Mouse (Mus musculus): ENCODE measurements at regions not wholly inside any gene's neighbourhood (a gene's known extent, or its start where the extent isn't known, plus 50 kb on each side); places are given as distances from the start of the nearest gene placed in this dataset.
A peak's percentile ranks its signal among the peaks of the same experiment; 100 is the strongest.

DNA sequence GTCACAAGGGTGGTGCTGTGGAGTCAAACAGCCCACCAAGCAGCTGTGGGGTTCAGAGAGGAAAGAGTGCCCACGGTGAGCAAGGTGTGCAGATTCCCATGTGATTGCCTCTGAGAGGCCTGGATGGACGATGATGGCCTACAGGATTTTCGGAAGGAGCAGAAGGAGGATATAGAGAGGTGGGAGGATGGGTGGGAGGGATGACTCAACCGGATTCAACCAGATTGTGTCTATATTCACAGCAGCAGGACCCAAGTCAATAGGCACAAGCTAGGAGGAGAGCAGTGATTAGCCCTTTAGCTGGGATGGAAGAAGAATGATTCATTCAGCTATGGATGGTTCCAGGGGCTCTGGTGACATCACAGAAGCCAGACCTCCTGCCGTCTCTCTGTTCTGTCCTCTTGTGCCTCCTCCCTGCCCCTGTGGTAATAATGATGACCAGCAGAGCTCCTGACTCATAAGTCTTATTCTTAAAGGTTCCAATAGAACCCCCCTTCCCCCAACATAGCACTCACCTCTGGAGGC is 82.6 kb upstream of the Stx16 start:
- ATAC-seq (replicated peaks; ENCODE audit: poor library complexity, severe bottlenecking): no peak

- no peak for ATAC-seq (replicated peaks; ENCODE audit: poor library complexity, severe bottlenecking)
These were observed 81.6 kb upstream of the Stx16 start for GRCm38 (mm10) chr2:173994301-173995073.

GRCm38 (mm10) chr2:174004666-174005065 is 71.4 kb upstream of the Stx16 start:
- ATAC-seq (replicated peaks; ENCODE audit: poor library complexity, severe bottlenecking): no peak

- no peak for ATAC-seq (replicated peaks; ENCODE audit: poor library complexity, severe bottlenecking)
These were observed 68.1 kb upstream of the Stx16 start for GRCm38 (mm10) chr2:174007976-174008349.

- no peak for ATAC-seq (replicated peaks; ENCODE audit: poor library complexity, severe bottlenecking)
These were observed 67.5 kb upstream of the Stx16 start for GRCm38 (mm10) chr2:174008350-174009218.

DNA sequence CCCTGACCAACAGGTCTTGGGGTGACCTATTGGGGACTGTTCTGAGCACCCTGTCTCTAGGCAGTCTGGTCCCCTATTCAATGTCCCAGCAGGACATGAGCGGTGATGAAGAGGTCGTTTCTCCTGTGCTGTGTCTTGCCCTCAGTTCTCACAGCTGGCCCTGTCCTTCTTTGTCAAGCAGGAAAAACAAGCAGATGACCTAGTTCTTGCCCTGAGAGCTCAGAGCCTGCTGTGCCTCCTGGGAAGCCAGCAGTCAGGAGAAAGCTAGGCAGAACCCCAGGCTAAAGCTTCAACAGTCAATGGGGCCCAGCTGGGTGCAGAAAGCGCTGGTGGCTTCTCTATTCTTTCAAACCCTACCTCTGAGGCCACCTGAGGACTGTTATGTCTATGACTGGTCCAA is 66.1 kb upstream of the Stx16 start:
- no peak for ATAC-seq (replicated peaks; ENCODE audit: poor library complexity, severe bottlenecking)

GRCm38 (mm10) chr2:174011399-174011798 is 64.7 kb upstream of the Stx16 start:
- no peak for ATAC-seq (replicated peaks; ENCODE audit: poor library complexity, severe bottlenecking)

DNA sequence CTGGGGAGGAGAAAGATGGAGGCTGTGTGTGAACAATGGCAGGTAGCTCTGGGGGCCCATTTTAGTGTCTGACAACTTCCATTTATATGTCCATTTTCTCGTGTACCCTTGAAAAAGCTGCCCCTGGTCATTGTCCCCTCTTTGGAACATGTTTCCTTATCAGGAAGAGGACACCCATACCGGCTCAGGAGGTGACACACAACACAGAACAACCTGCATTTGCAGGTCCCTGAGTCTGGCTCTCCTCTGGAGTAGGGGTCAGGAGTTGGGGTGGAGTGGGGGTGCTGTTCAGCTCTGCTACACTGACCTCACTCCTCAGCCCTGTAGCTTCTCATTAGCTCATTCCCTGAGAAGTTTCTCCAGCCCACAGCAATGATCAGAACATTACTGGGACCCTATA is 61.7 kb upstream of the Stx16 start:
- no peak for ATAC-seq (replicated peaks; ENCODE audit: poor library complexity, severe bottlenecking)

GRCm38 (mm10) chr2:174015283-174015682 is 60.8 kb upstream of the Stx16 start:
- ATAC-seq (replicated peaks; ENCODE audit: poor library complexity, severe bottlenecking): no peak

GRCm38 (mm10) chr2:174016068-174016467 is 60.0 kb upstream of the Stx16 start:
- 0 out of 2 replicates have a peak, but pooled peaks have one; percentile 11 for ATAC-seq (replicated peaks; ENCODE audit: poor library complexity, severe bottlenecking)

DNA sequence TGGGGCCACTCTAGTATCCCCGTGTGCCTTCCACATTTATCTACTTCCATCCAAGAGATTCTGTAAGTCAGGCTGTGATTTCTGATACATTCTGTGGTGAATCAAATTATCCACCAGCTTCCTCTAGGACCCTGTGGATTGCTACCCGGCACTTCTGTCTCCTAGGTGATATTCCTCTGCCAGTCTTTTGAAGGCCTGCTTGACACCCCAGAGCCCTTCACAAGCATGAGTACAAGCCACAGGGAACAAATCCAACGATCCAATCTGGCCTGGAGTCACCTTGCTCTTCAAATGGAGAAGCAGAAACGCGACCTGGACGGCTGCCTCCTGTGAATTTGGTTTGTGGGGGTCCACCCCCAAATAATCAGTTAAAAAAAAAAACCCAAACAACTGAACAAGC is 59.1 kb upstream of the Stx16 start:
- ATAC-seq (replicated peaks; ENCODE audit: poor library complexity, severe bottlenecking): no peak

GRCm38 (mm10) chr2:174017596-174017995 is 58.5 kb upstream of the Stx16 start:
- ATAC-seq (replicated peaks; ENCODE audit: poor library complexity, severe bottlenecking): no peak

- peak; percentile 93 for ATAC-seq (replicated peaks; ENCODE audit: poor library complexity, severe bottlenecking)
These were observed 58.1 kb upstream of the Stx16 start for GRCm38 (mm10) chr2:174018002-174018401.

GRCm38 (mm10) chr2:174018986-174019385 is 57.1 kb upstream of the Stx16 start:
- no peak for ATAC-seq (replicated peaks; ENCODE audit: poor library complexity, severe bottlenecking)

- no peak for ATAC-seq (replicated peaks; ENCODE audit: poor library complexity, severe bottlenecking)
These were observed 56.1 kb upstream of the Stx16 start for GRCm38 (mm10) chr2:174019970-174020369.

DNA sequence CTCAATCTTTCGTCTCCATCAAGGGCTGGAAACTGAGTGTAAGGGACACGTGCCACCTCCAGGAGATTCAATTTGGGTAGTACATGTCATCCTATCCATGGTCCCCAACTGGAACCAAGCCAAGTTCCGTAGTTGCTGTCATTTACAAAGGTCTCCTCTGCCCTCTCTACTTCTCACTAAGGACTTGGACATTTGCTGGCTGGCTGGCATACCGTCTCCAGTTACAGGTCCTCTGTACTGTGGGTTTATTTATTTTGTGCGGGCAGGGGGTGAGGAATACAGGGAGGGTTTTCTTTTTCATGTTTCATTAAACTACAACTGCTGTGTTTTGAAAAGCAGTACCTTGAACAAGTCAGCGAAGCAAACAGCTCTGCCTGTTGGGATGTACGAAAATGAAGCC is 55.7 kb upstream of the Stx16 start:
- no peak for ATAC-seq (replicated peaks; ENCODE audit: poor library complexity, severe bottlenecking)

DNA sequence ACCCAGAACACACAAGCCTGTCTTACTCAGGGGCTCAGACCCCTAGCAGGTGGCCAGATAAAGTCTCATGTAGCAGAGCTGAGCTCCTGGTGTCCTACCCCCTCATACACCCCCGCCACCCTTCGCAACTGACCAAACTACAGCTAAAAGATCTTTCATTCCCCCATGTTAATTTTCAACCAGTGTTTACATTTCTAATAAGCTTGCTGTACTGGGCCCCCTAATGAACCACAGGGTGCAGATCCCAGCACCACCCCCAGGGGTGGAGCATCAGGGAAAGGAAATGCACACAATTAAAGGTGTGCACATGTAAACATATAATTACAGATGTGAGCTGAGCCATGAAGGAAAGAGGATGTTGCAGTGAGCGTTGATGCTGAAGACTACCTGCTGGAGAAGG is 54.6 kb upstream of the Stx16 start:
- no peak for ATAC-seq (replicated peaks; ENCODE audit: poor library complexity, severe bottlenecking)

- ATAC-seq (replicated peaks; ENCODE audit: poor library complexity, severe bottlenecking): no peak
These were observed 53.8 kb upstream of the Stx16 start for GRCm38 (mm10) chr2:174022292-174022691.

DNA sequence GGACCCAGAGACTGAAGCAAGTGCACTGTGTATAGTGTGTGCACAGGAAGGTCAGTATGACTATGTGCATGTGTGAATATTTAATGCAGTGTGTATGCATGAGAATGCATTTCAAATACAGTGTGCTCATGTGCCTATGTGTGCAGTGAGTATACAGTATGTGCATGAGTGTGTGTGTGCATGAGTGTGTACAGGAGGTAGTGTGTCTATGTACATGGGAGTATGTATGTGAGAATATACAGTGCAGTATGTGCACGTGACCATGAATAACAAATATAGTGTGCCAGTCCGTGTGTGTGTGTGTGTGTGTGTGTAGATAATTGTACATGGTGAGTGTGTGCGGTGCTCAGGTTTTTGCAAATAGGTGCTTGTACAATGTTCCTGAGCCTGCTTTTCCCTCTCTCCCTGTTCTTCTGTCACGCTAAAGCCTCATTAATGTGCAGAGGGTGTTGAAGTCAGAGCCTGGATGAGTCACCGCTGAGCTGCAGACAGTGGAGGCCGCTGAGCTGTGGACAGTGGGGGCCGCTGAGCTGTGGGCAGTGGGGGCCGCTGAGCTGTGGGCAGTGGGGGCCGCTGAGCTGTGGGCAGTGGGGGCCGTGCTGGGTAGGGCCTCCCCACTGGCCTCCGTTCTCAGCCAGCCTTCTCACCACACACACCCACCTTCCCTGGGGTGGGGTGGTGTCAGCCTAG is 50.8 kb upstream of the Stx16 start:
- ATAC-seq (replicated peaks; ENCODE audit: poor library complexity, severe bottlenecking): no peak

Data from granulocyte monocyte progenitor cell, adult 5-6 weeks (primary cell).